ENCODE assay signal across 12 mouse cellular contexts in the genomic region with DNA sequence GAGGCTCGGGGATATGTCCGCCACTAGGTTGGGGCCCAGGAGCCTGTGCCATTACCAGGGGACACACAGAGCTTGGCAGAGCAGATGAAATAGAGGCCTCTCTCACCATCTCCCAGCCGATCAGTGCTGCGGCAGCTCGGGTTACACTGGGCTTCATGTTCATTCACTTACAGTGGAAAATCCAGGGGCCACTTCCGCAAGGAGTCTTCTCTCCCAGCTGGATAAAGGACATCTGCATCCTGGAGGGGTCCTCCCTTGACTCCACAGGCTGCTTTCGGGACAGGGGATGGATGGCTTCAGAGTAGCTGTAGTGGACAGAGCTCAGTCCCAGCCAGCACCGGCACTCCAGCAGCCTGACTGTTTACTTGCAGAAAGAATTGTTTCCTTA. TPM values are rescaled to one million over a fixed set of nuclear protein-coding genes. Genes with fewer than 3 reads are reported as not detected.
DNase-seq lines count a peak whose midpoint lies in the region; ATAC-seq lines count a peak whose summit lies in the region.
"Had no signal": no experiment of that assay in that cellular context is flagged by ENCODE, and none has a peak within 500 bp of the region (broad histone marks: within the 10 kb centered on the region; RNA-seq: fewer than 3 reads in every experiment).

No protein-coding gene starts in this region.

- peaks cover 38 to 57% of the 10 kb centered on the region in 2 experiments for H3K4me1 ChIP-seq in heart, embryonic 14.5 days (ENCODE audit: control insufficient read depth in 2 of 2, insufficient read depth in 2 of 2, low read length in 2 of 2)
- peaks cover 33% of the 10 kb centered on the region for H3K4me1 ChIP-seq in midbrain, embryonic 11.5 days (ENCODE audit: control insufficient read depth, insufficient read depth, low read length)
- peaks cover 38% of the 10 kb centered on the region for H3K4me1 ChIP-seq in midbrain, embryonic 13.5 days (replicated peaks)

- peak overlapping the region; percentile 47 to 65 for H3K4me3 ChIP-seq in heart, embryonic 14.5 days (ENCODE audit: control insufficient read depth in 1 of 2, insufficient read depth in 1 of 2, low read depth in 1 of 2, low read length in 2 of 2)
- no peak overlapping the region for H3K4me3 ChIP-seq in midbrain, embryonic 11.5 days (ENCODE audit: low read depth, low read length)
- H3K4me3 ChIP-seq in midbrain, embryonic 13.5 days (replicated peaks), result no peak overlapping the region

- H3K36me3 ChIP-seq in heart, embryonic 14.5 days (ENCODE audit: control insufficient read depth, insufficient read depth, low read length), result peaks cover 5% of the 10 kb centered on the region
- H3K36me3 ChIP-seq in midbrain, embryonic 11.5 days (ENCODE audit: control insufficient read depth, insufficient read depth, low read length), result no peaks in the 10 kb centered on the region
- H3K36me3 ChIP-seq in midbrain, embryonic 13.5 days, result no peaks in the 10 kb centered on the region

- WGBS in heart, embryonic 14.5 days, result 23% methylated on average over 8 of the region's 8 CpGs
- 52% methylated on average over 8 of the region's 8 CpGs for WGBS in midbrain, embryonic 11.5 days
- 51% methylated on average over 8 of the region's 8 CpGs for WGBS in midbrain, embryonic 13.5 days

- H3K4me2 ChIP-seq in heart, embryonic 14.5 days (ENCODE audit: low read length), result peak overlapping the region; percentile 77
- no peak overlapping the region for H3K4me2 ChIP-seq in midbrain, embryonic 11.5 days
- no peak overlapping the region for H3K4me2 ChIP-seq in midbrain, embryonic 13.5 days (replicated peaks)

- H3K9me3 ChIP-seq in heart, embryonic 14.5 days (ENCODE audit: control insufficient read depth, low read length), result no peaks in the 10 kb centered on the region
- H3K9me3 ChIP-seq in midbrain, embryonic 11.5 days (ENCODE audit: control insufficient read depth, low read length), result no peaks in the 10 kb centered on the region
- no peaks in the 10 kb centered on the region for H3K9me3 ChIP-seq in midbrain, embryonic 13.5 days

- ATAC-seq in heart, embryonic 14.5 days (ENCODE audit: insufficient number of reproducible peaks, insufficient read depth, low FRiP score, low read depth), result no peak
- ATAC-seq in midbrain, embryonic 11.5 days (ENCODE audit: low FRiP score), result no peak
- no peak for ATAC-seq in midbrain, embryonic 13.5 days
- no peak for ATAC-seq in inflammation-experienced regulatory T-cells, adult 6 months

- no peaks in the 10 kb centered on the region for H3K27me3 ChIP-seq in heart, embryonic 14.5 days (ENCODE audit: control insufficient read depth, insufficient read depth, low read length)
- no peaks in the 10 kb centered on the region for H3K27me3 ChIP-seq in midbrain, embryonic 11.5 days (ENCODE audit: control insufficient read depth, insufficient read depth, low read length)
- H3K27me3 ChIP-seq in midbrain, embryonic 13.5 days, result peaks cover 12% of the 10 kb centered on the region

- peak overlapping the region in 1 of 2 experiments; percentile 50; a peak in 2 of 4 replicates for H3K27ac ChIP-seq in heart, embryonic 14.5 days (replicated peaks in 1 of 2; ENCODE audit: control insufficient read depth in 1 of 2, insufficient read depth in 1 of 2, low read depth in 2 of 2, low read length in 2 of 2)
- no peak overlapping the region for H3K27ac ChIP-seq in midbrain, embryonic 11.5 days (ENCODE audit: low read depth, low read length)
- H3K27ac ChIP-seq in midbrain, embryonic 13.5 days, result no peak overlapping the region

- intact Hi-C loops in heart, postnatal 14 days (cut with DNase I), result no loop called here

- H3K9ac ChIP-seq in heart, embryonic 14.5 days (ENCODE audit: low read length), result peak overlapping the region; percentile 81
- H3K9ac ChIP-seq in midbrain, embryonic 11.5 days (ENCODE audit: low read length), result no peak overlapping the region
- no peak overlapping the region for H3K9ac ChIP-seq in midbrain, embryonic 13.5 days (replicated peaks)

- DNase-seq in cerebellum, adult 8-10 months, result peak; percentile 19
- DNase-seq in cerebellum, postnatal 14 days, result no peak
- DNase-seq in heart, postnatal 14 days, result no peak
- peak; percentile 85 for DNase-seq in midbrain, embryonic 11.5 days (ENCODE audit: low spot score, missing footprints)
- no peak for DNase-seq in spleen, adult 12 weeks (ENCODE audit: low spot score)
- DNase-seq: right cerebral cortex, postnatal 14 days had no signal

RNA-seq across cellular contexts. Expression of gene Usp2, which starts 4.0 kb away (rescaled TPM):
- 73.5 and 80.7 TPM in 2 replicates for polyA plus RNA-seq in heart, embryonic 14.5 days (2014; fragmentation: Nextera tagmentation; extraction: Ambion mirVana)
- total RNA-seq in heart, postnatal 14 days (2021), result 100 to 1,000 TPM; 149 to 157 TPM
- polyA plus RNA-seq in midbrain, embryonic 11.5 days (2014; fragmentation: Nextera tagmentation; extraction: Ambion mirVana), result 7.3 and 9.7 TPM in 2 replicates
- polyA plus RNA-seq in midbrain, embryonic 13.5 days (2015; fragmentation: Nextera tagmentation; extraction: Ambion mirVana), result 4.5 and 8.3 TPM in 2 replicates
- polyA plus RNA-seq in inflammation-experienced regulatory T-cells, adult 6 months (2017; shearing (Covaris generic)), result 1 to 10 TPM in 2 of 3 experiments, under 1 TPM in 1; 0.53 to 5.0 (median 2.2) TPM

RNA-seq across cellular contexts. Expression of gene Thy1, which starts 27.7 kb away (rescaled TPM):
- polyA plus RNA-seq in heart, embryonic 14.5 days (2014; fragmentation: Nextera tagmentation; extraction: Ambion mirVana), result 2.5 and 2.7 TPM in 2 replicates
- total RNA-seq in heart, postnatal 14 days (2021), result 10 to 100 TPM; 27.1 to 57.0 TPM
- not detected in 2 replicates for polyA plus RNA-seq in midbrain, embryonic 11.5 days (2014; fragmentation: Nextera tagmentation; extraction: Ambion mirVana)
- 0.30 and 0.52 TPM in 2 replicates for polyA plus RNA-seq in midbrain, embryonic 13.5 days (2015; fragmentation: Nextera tagmentation; extraction: Ambion mirVana)
- 100 to 1,000 TPM; 179 to 228 (median 209) TPM for polyA plus RNA-seq in inflammation-experienced regulatory T-cells, adult 6 months (2017; shearing (Covaris generic))
- polyA plus RNA-seq: neural tube, embryonic 11.5 days had no signal

RNA-seq across cellular contexts. Expression of gene Mfrp, which starts 30.7 kb away (rescaled TPM):
- polyA plus RNA-seq in heart, embryonic 14.5 days (2014; fragmentation: Nextera tagmentation; extraction: Ambion mirVana), result not detected in 2 replicates
- not detected for total RNA-seq in heart, postnatal 14 days (2021)
- not detected in 2 replicates for polyA plus RNA-seq in midbrain, embryonic 11.5 days (2014; fragmentation: Nextera tagmentation; extraction: Ambion mirVana)
- 0.16 TPM in 1 of 2 replicates, not detected in the other for polyA plus RNA-seq in midbrain, embryonic 13.5 days (2015; fragmentation: Nextera tagmentation; extraction: Ambion mirVana)
- polyA plus RNA-seq in inflammation-experienced regulatory T-cells, adult 6 months (2017; shearing (Covaris generic)), result not detected
- total RNA-seq: gastrocnemius, postnatal 4 days had no signal
- polyA plus RNA-seq: liver, embryonic 16.5 days had no signal

RNA-seq across cellular contexts. Expression of gene C1qtnf5, which starts 36.2 kb away (rescaled TPM):
- polyA plus RNA-seq in heart, embryonic 14.5 days (2014; fragmentation: Nextera tagmentation; extraction: Ambion mirVana), result 2.3 and 2.7 TPM in 2 replicates
- total RNA-seq in heart, postnatal 14 days (2021), result 10 to 100 TPM; 15.2 to 19.5 TPM
- 0.85 and 0.99 TPM in 2 replicates for polyA plus RNA-seq in midbrain, embryonic 11.5 days (2014; fragmentation: Nextera tagmentation; extraction: Ambion mirVana)
- 1.9 and 2.5 TPM in 2 replicates for polyA plus RNA-seq in midbrain, embryonic 13.5 days (2015; fragmentation: Nextera tagmentation; extraction: Ambion mirVana)
- polyA plus RNA-seq in inflammation-experienced regulatory T-cells, adult 6 months (2017; shearing (Covaris generic)), result not detected

RNA-seq across cellular contexts. Expression of gene Gm49380, which starts 42.5 kb away (rescaled TPM):
- polyA plus RNA-seq in heart, embryonic 14.5 days (2014; fragmentation: Nextera tagmentation; extraction: Ambion mirVana), result 0.07 and 0.08 TPM in 2 replicates
- total RNA-seq in heart, postnatal 14 days (2021), result under 1 TPM in 1 of 2 experiments, not detected in 1; 0.12 TPM
- 0.23 and 0.36 TPM in 2 replicates for polyA plus RNA-seq in midbrain, embryonic 11.5 days (2014; fragmentation: Nextera tagmentation; extraction: Ambion mirVana)
- 0.24 and 0.36 TPM in 2 replicates for polyA plus RNA-seq in midbrain, embryonic 13.5 days (2015; fragmentation: Nextera tagmentation; extraction: Ambion mirVana)
- polyA plus RNA-seq in inflammation-experienced regulatory T-cells, adult 6 months (2017; shearing (Covaris generic)), result not detected
- polyA plus RNA-seq: liver, embryonic 16.5 days had no signal

Comparison
In these comparisons a context has a peak if more than half of its experiments do, and no peak if none do; other contexts are left out.
1. DNase-seq: peak in cerebellum, adult 8-10 months (single experiment) and midbrain, embryonic 11.5 days (single experiment); none in cerebellum, postnatal 14 days (0 of 2), heart, postnatal 14 days (0 of 2) and spleen, adult 12 weeks (single experiment).
2. H3K4me3 ChIP-seq: peak in heart, embryonic 14.5 days (2 of 2); none in midbrain, embryonic 11.5 days (single experiment) and midbrain, embryonic 13.5 days (single experiment).
3. RNA of gene Thy1, which starts 27.7 kb away (polyA plus RNA-seq): 179 to 228 TPM in inflammation-experienced regulatory T-cells, adult 6 months; 2.5 to 2.7 TPM in heart, embryonic 14.5 days, 0.30 to 0.52 TPM in midbrain, embryonic 13.5 days and not detected in midbrain, embryonic 11.5 days; every median in the first group is over 10 times any median in the second.